Mouse (Mus musculus): Measurements from ENCODE around the gene Gpr143. TPM values are rescaled to one million over a fixed set of nuclear protein-coding genes. Genes with fewer than 3 reads are reported as not detected.
"Not testable (repeated sequence)": the region's sequence is repeated elsewhere in the genome, so short reads cannot be mapped to it uniquely, and the experiment has no call there.

Gpr143 gene
- polyA plus RNA-seq, 1 experiment from 2014 or later, result 0.36 TPM

- WGBS, result no CpG with 5 or more reads among the region's 1 CpGs
- ATAC-seq (ENCODE audit: low read depth); H3K9ac ChIP-seq (ENCODE audit: low read length); H3K36me3 ChIP-seq (ENCODE audit: control insufficient read depth, insufficient read depth, low read length); H3K4me1 ChIP-seq (replicated peaks; ENCODE audit: control insufficient read depth, insufficient read depth, low read length); H3K9me3 ChIP-seq (ENCODE audit: control insufficient read depth, low read length); H3K27ac ChIP-seq (ENCODE audit: low read length); H3K4me2 ChIP-seq (ENCODE audit: low read depth, low read length); H3K27me3 ChIP-seq (ENCODE audit: control insufficient read depth, insufficient read depth, low read depth, low read length); H3K4me3 ChIP-seq (ENCODE audit: low read length): not testable (repeated sequence)
Observed at GRCm38 (mm10) chrX:152831003-152831550, 49.4 kb downstream of the Gpr143 start.

GRCm38 (mm10) chrX:152834940-152835339 lies 53.2 kb downstream of the Gpr143 start:
- not testable (repeated sequence) for H3K36me3 ChIP-seq (ENCODE audit: control insufficient read depth, insufficient read depth, low read length); H3K4me3 ChIP-seq (ENCODE audit: low read length); H3K4me2 ChIP-seq (ENCODE audit: low read depth, low read length); ATAC-seq (ENCODE audit: low read depth); H3K9me3 ChIP-seq (ENCODE audit: control insufficient read depth, low read length); H3K27me3 ChIP-seq (ENCODE audit: control insufficient read depth, insufficient read depth, low read depth, low read length); H3K9ac ChIP-seq (ENCODE audit: low read length); H3K27ac ChIP-seq (ENCODE audit: low read length); H3K4me1 ChIP-seq (replicated peaks; ENCODE audit: control insufficient read depth, insufficient read depth, low read length)
- WGBS, result 26% methylated on average over 5 of the region's 5 CpGs

- Histone ChIP-seq H3K27me3 (ENCODE audit: control insufficient read depth, insufficient read depth, low read depth, low read length) (no peaks in the 10 kb centered on the region), H3K9me3 (ENCODE audit: control insufficient read depth, low read length) (no peaks in the 10 kb centered on the region), H3K9ac (ENCODE audit: low read length) (no peak overlapping the region), H3K4me1 (replicated peaks; ENCODE audit: control insufficient read depth, insufficient read depth, low read length) (no peaks in the 10 kb centered on the region), H3K4me2 (ENCODE audit: low read depth, low read length) (no peak overlapping the region), H3K4me3 (ENCODE audit: low read length) (no peak overlapping the region), H3K27ac (ENCODE audit: low read length) (no peak overlapping the region), H3K36me3 (ENCODE audit: control insufficient read depth, insufficient read depth, low read length) (no peaks in the 10 kb centered on the region)
- no peak for ATAC-seq (ENCODE audit: low read depth)
- 93% methylated on average over 3 of the region's 3 CpGs for WGBS
Observed at GRCm38 (mm10) chrX:152855076-152855772, 73.5 kb downstream of the Gpr143 start.

Other genes with a start within 250 kb of the Gpr143 start
- not detected in 2 replicates for gene Cldn34a, start 218.6 kb upstream of the Gpr143 start, polyA plus RNA-seq (2015; fragmentation: Nextera tagmentation; extraction: Ambion mirVana)
- 7.2 and 8.5 TPM in 2 replicates for gene Shroom2, start 12.5 kb upstream of the Gpr143 start, polyA plus RNA-seq (2015; fragmentation: Nextera tagmentation; extraction: Ambion mirVana)
- gene Usp51, start 224.5 kb downstream of the Gpr143 start, polyA plus RNA-seq (2015; fragmentation: Nextera tagmentation; extraction: Ambion mirVana), result 0.47 and 0.60 TPM in 2 replicates